ENCODE assay signal across 8 mouse cellular contexts in genomic region chr6:125008060-125008459, GRCm38 (mm10). TPM values are rescaled to one million over a fixed set of nuclear protein-coding genes. Genes with fewer than 3 reads are reported as not detected.
DNase-seq lines count a peak whose midpoint lies in the region; ATAC-seq and TF ChIP-seq lines count a peak whose summit lies in the region.

No protein-coding gene starts in this region.

- no peaks in the 10 kb centered on the region; the same call in none of the 2 replicates for H3K79me2 ChIP-seq in heart, adult 2 months (replicated peaks; ENCODE audit: control insufficient read depth, insufficient read depth, low read length)

- no peak for TF ChIP-seq CTCF in heart, adult 2 months (IDR thresholded peaks at IDR 0.05)

- no peaks in the 10 kb centered on the region for H3K9me3 ChIP-seq in forebrain, embryonic 12.5 days
- no peaks in the 10 kb centered on the region for H3K9me3 ChIP-seq in liver, embryonic 13.5 days (replicated peaks)

- ATAC-seq in forebrain, embryonic 12.5 days (ENCODE audit: low FRiP score), result no peak
- ATAC-seq in liver, embryonic 13.5 days (ENCODE audit: low read depth), result no peak
- ATAC-seq in megakaryocyte-erythroid progenitor cell, adult 5-6 weeks (replicated peaks; ENCODE audit: low FRiP score, low TSS enrichment, poor library complexity, severe bottlenecking), result no peak

- H3K9ac ChIP-seq in heart, adult 2 months (ENCODE audit: low read depth, low read length), result no peak overlapping the region
- H3K9ac ChIP-seq in forebrain, embryonic 12.5 days, result peak overlapping the region; percentile 68
- peak overlapping the region; percentile 95 for H3K9ac ChIP-seq in liver, embryonic 13.5 days

- peak overlapping the region; percentile 90 for H3K4me3 ChIP-seq in heart, adult 2 months
- H3K4me3 ChIP-seq in forebrain, embryonic 12.5 days (replicated peaks), result peak overlapping the region; percentile 97
- peak overlapping the region; percentile 90 for H3K4me3 ChIP-seq in liver, embryonic 13.5 days (replicated peaks)

- no peaks in the 10 kb centered on the region for H3K36me3 ChIP-seq in heart, adult 2 months (ENCODE audit: control insufficient read depth, insufficient read depth, low read length)
- H3K36me3 ChIP-seq in forebrain, embryonic 12.5 days (replicated peaks), result peaks cover 22% of the 10 kb centered on the region
- H3K36me3 ChIP-seq in liver, embryonic 13.5 days, result peaks cover 23% of the 10 kb centered on the region

- H3K27me3 ChIP-seq in heart, adult 2 months (ENCODE audit: control insufficient read depth, insufficient read depth, low read length), result no peaks in the 10 kb centered on the region; the same call in 1 of the 2 replicates
- peaks cover 8% of the 10 kb centered on the region for H3K27me3 ChIP-seq in forebrain, embryonic 12.5 days
- peaks cover 18% of the 10 kb centered on the region for H3K27me3 ChIP-seq in liver, embryonic 13.5 days

- intact Hi-C loops in heart, adult 2 months (cut with DNase I), result loop anchor here (1.0 to 2.0 kb wide), 3 partner anchors 31 to 103 kb away; partner anchors contain the start of genes Ing4 and Mlf2

- H3K4me2 ChIP-seq in forebrain, embryonic 12.5 days, result peak overlapping the region; percentile 88
- peak overlapping the region; percentile 81 for H3K4me2 ChIP-seq in liver, embryonic 13.5 days

- WGBS in heart, adult 2 months, result 41% methylated on average over 13 of the region's 13 CpGs
- 48% methylated on average over 13 of the region's 13 CpGs for WGBS in forebrain, embryonic 12.5 days
- WGBS in liver, embryonic 13.5 days (ENCODE audit: insufficient replicate concordance), result 33% methylated on average over 13 of the region's 13 CpGs

- H3K4me1 ChIP-seq in heart, adult 2 months (ENCODE audit: control insufficient read depth, insufficient read depth, low read length), result peaks cover 2% of the 10 kb centered on the region
- H3K4me1 ChIP-seq in forebrain, embryonic 12.5 days, result peaks cover 47% of the 10 kb centered on the region
- peaks cover 46% of the 10 kb centered on the region for H3K4me1 ChIP-seq in liver, embryonic 13.5 days (replicated peaks)

- no peak for TF ChIP-seq EP300 in heart, adult 2 months (IDR thresholded peaks at IDR 0.05; ENCODE audit: insufficient read depth, low read depth, low read length)

- TF ChIP-seq POLR2A in heart, adult 2 months (IDR thresholded peaks at IDR 0.05; ENCODE audit: insufficient read depth, low read depth, low read length), result no peak

- no peak for DNase-seq in heart, adult 2 months
- DNase-seq in heart, adult 8-10 months (ENCODE audit: low spot score), result no peak
- DNase-seq in 416B (ENCODE audit: low read depth), result peak; percentile 24
- no peak for DNase-seq in liver, embryonic 13.5 days
- no peak for DNase-seq in layer of hippocampus, adult 9-11 months
- DNase-seq in cerebellum, adult 11-12 months, result no peak

- peak overlapping the region; percentile 92 for H3K27ac ChIP-seq in heart, adult 2 months
- peak overlapping the region; percentile 99 for H3K27ac ChIP-seq in forebrain, embryonic 12.5 days
- H3K27ac ChIP-seq in liver, embryonic 13.5 days, result peak overlapping the region; percentile 93

RNA-seq across cellular contexts. Expression of gene Zfp384, which starts 0.9 kb away (rescaled TPM):
- 10 to 100 TPM; 22.4 to 22.8 TPM for total RNA-seq in heart, adult 2 months (2021)
- polyA plus RNA-seq in heart, adult 2 months (2012; rRNA removed), result 28.2 and 33.5 TPM in 2 replicates
- total RNA-seq in heart, adult 8-10 months (2022), result 10 to 100 TPM; 21.0 to 24.4 (median 23.6) TPM
- polyA plus RNA-seq in forebrain, embryonic 12.5 days (2016; fragmentation: Nextera tagmentation; extraction: Ambion mirVana), result 16.7 and 19.1 TPM in 2 replicates
- 3.6 and 3.8 TPM in 2 replicates for polyA plus RNA-seq in liver, embryonic 13.5 days (2015; fragmentation: Nextera tagmentation; extraction: Ambion mirVana)
- total RNA-seq in megakaryocyte-erythroid progenitor cell, adult 5-6 weeks (2014; fragmentation: Nextera tagmentation), result 67.0 and 86.8 TPM in 2 replicates
- 18.5 and 18.6 TPM in 2 replicates for total RNA-seq in megakaryocyte-erythroid progenitor cell, adult 5-6 weeks (2017)

RNA-seq across cellular contexts. Expression of gene Pianp, which starts 11.6 kb away (rescaled TPM):
- under 1 TPM; 0.43 to 0.50 TPM for total RNA-seq in heart, adult 2 months (2021)
- 1.7 and 2.0 TPM in 2 replicates for polyA plus RNA-seq in heart, adult 2 months (2012; rRNA removed)
- 1 to 10 TPM in 1 of 4 experiments, under 1 TPM in 3; 0.31 to 2.7 (median 0.41) TPM for total RNA-seq in heart, adult 8-10 months (2022)
- polyA plus RNA-seq in forebrain, embryonic 12.5 days (2016; fragmentation: Nextera tagmentation; extraction: Ambion mirVana), result 6.9 and 8.2 TPM in 2 replicates
- polyA plus RNA-seq in liver, embryonic 13.5 days (2015; fragmentation: Nextera tagmentation; extraction: Ambion mirVana), result 0.05 and 0.15 TPM in 2 replicates
- total RNA-seq in megakaryocyte-erythroid progenitor cell, adult 5-6 weeks (2014; fragmentation: Nextera tagmentation), result not detected in 2 replicates
- not detected in 2 replicates for total RNA-seq in megakaryocyte-erythroid progenitor cell, adult 5-6 weeks (2017)

RNA-seq across cellular contexts. Expression of gene Ing4, which starts 31.5 kb away (rescaled TPM):
- total RNA-seq in heart, adult 2 months (2021), result 10 to 100 TPM; 26.1 to 27.1 TPM
- polyA plus RNA-seq in heart, adult 2 months (2012; rRNA removed), result 26.3 and 36.2 TPM in 2 replicates
- total RNA-seq in heart, adult 8-10 months (2022), result 10 to 100 TPM; 24.7 to 27.7 (median 25.1) TPM
- polyA plus RNA-seq in forebrain, embryonic 12.5 days (2016; fragmentation: Nextera tagmentation; extraction: Ambion mirVana), result 163 and 164 TPM in 2 replicates
- 28.6 and 31.8 TPM in 2 replicates for polyA plus RNA-seq in liver, embryonic 13.5 days (2015; fragmentation: Nextera tagmentation; extraction: Ambion mirVana)
- total RNA-seq in megakaryocyte-erythroid progenitor cell, adult 5-6 weeks (2014; fragmentation: Nextera tagmentation), result 23.6 and 45.9 TPM in 2 replicates
- total RNA-seq in megakaryocyte-erythroid progenitor cell, adult 5-6 weeks (2017), result 43.0 and 51.1 TPM in 2 replicates

RNA-seq across cellular contexts. Expression of gene Acrbp, which starts 41.4 kb away (rescaled TPM):
- 1 to 10 TPM; 1.9 to 2.3 TPM for total RNA-seq in heart, adult 2 months (2021)
- polyA plus RNA-seq in heart, adult 2 months (2012; rRNA removed), result 13.6 and 16.3 TPM in 2 replicates
- total RNA-seq in heart, adult 8-10 months (2022), result 1 to 10 TPM; 1.5 to 2.6 (median 2.2) TPM
- 14.7 and 17.7 TPM in 2 replicates for polyA plus RNA-seq in forebrain, embryonic 12.5 days (2016; fragmentation: Nextera tagmentation; extraction: Ambion mirVana)
- polyA plus RNA-seq in liver, embryonic 13.5 days (2015; fragmentation: Nextera tagmentation; extraction: Ambion mirVana), result 1.6 and 2.2 TPM in 2 replicates
- total RNA-seq in megakaryocyte-erythroid progenitor cell, adult 5-6 weeks (2014; fragmentation: Nextera tagmentation), result 8.6 and 16.5 TPM in 2 replicates
- 0.95 and 8.6 TPM in 2 replicates for total RNA-seq in megakaryocyte-erythroid progenitor cell, adult 5-6 weeks (2017)

RNA-seq across cellular contexts. Expression of gene Cops7a, which starts 42.7 kb away (rescaled TPM):
- total RNA-seq in heart, adult 2 months (2021), result 10 to 100 TPM; 83.2 to 99.8 TPM
- 208 and 238 TPM in 2 replicates for polyA plus RNA-seq in heart, adult 2 months (2012; rRNA removed)
- total RNA-seq in heart, adult 8-10 months (2022), result 100 to 1,000 TPM in 2 of 4 experiments, 10 to 100 TPM in 2; 98.1 to 109 (median 103) TPM
- polyA plus RNA-seq in forebrain, embryonic 12.5 days (2016; fragmentation: Nextera tagmentation; extraction: Ambion mirVana), result 104 and 110 TPM in 2 replicates
- polyA plus RNA-seq in liver, embryonic 13.5 days (2015; fragmentation: Nextera tagmentation; extraction: Ambion mirVana), result 67.3 and 77.6 TPM in 2 replicates
- total RNA-seq in megakaryocyte-erythroid progenitor cell, adult 5-6 weeks (2014; fragmentation: Nextera tagmentation), result 71.0 and 117 TPM in 2 replicates
- 46.8 and 57.5 TPM in 2 replicates for total RNA-seq in megakaryocyte-erythroid progenitor cell, adult 5-6 weeks (2017)
